Mouse (Mus musculus): Measurements from ENCODE around the gene Flii.
A peak's percentile ranks its signal among the peaks of the same experiment; 100 is the strongest.

- peak; percentile 29; the same call in 1 of the 2 replicates for TF ChIP-seq CTCF (IDR thresholded peaks at IDR 0.05; ENCODE audit: low read depth)
- no peak for TF ChIP-seq EP300 (IDR thresholded peaks at IDR 0.05; ENCODE audit: low read depth)
Observed at GRCm38 (mm10) chr11:60766969-60767368, 39.9 kb upstream of the Flii start.

All from liver, postnatal 0 days (tissue).